Mouse (Mus musculus): ENCODE results near the gene Snrpa1. TPM values are rescaled to one million over a fixed set of nuclear protein-coding genes. Genes with fewer than 3 reads are reported as not detected.

Snrpa1 gene
- polyA plus RNA-seq (2012; rRNA removed) = 102 and 266 TPM in 2 replicates

DNA sequence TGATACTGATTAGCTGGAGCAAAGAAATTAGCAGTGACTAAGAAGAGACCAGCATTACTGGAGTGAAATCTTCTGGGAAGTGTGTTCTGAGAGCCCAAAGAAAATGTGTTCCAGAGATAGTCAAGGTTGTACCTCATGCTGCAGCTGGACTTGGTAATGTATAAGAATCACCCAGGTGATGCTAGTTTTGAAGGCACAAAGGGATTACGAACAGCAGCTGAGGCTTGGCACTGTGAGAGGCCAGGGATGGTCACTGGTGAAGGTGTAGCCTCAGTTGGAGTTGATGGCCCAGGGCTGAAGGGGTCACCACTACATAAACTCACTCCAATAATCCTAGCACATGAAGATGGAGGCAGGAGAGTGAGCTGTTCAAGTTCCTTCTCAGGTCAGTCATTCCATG, at the start of gene Snrpa1:
TSS of gene Snrpa1 (plus strand) at position 301 of the 400 bp plus-strand sequence.

DNA sequence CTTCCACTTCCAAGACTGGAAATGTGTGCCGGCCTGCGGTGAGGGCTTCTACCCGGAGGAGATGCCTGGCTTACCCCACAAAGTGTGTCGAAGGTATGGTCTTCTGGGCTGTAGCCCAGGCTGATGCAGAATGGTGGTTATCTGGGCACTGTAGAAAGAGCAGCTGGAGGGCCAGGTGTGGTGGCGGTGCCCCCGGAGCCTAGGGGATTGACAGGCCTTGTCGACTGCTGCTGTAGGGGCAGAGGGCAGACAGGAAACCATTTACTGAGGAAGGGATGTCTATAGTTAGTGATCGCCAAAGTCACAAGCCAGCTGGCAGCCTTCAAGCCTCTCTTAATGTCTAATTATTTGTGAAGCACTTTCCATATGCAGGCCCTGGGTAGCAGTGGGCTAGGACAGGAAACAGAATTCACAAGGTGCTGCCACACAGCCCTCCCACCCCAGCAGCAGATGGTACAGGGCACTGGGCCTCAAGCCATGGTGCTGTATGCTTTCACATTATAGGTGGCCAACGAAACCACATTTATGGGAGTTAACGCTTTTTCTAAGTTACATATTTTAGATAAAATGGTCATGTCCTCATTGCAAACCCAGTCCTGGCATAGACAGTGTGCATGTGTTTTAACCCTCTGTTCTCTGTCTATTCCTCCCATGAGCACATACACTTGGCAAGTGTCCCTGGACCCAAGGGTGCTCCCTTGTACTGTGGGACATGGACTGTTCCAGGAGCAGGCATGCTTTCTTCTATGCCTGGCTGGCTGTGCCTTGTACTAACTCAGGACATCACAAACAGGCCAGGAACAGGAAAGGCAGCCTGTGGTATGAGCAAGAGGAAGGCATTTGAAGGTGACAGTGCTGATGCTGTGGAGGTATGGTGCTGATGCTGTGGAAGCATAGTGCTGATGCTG, 15.0 kb upstream of the Snrpa1 start, which contains the start of gene Gm45213:
TSS of gene Gm45213 (plus strand) at position 51 of the 908 bp plus-strand sequence.

DNA sequence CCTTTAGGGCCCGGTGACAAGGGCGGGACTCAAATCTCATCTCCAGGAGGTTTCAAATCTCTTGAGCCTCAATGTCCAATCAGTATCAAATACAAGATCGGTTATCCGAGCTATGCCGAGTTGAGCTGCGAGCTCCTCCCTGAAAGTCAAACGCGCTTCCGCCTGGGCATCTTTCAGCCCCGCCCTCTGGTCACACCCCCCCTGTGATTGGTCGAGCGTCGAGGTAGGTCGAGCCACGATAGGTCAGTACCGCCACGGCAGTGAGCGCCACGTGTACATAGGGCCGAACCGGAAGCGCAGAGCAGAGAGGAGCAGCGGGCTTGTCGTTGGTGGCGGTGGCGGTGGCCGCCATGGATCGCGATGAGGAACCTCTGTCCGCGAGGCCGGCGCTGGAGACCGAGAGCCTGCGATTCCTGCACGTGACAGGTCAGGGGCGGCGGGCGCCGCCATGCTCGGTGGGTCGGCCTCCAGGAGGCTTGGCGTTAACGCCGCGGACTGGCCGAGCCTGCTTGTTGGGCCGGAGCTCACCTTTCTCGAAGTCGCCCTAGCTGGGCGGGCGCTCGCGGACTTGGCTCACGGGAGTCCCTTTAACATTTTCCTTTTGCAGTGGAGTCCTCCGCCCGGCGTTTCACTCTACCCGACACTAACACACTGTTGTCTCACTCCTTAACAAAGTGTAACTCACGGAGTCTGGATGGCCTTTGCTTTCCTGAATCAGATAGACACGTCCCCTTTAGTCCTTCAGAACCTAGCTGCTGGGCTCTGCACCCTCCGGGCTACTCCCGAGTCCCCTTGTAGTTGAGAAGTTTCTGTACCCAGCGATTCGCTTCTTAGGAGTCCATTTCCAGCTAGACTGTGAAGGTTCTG, 20.8 kb downstream of the Snrpa1 start, which contains the start of gene Selenos:
TSS of gene Selenos (plus strand) at position 286 of the 867 bp plus-strand sequence.

DNA sequence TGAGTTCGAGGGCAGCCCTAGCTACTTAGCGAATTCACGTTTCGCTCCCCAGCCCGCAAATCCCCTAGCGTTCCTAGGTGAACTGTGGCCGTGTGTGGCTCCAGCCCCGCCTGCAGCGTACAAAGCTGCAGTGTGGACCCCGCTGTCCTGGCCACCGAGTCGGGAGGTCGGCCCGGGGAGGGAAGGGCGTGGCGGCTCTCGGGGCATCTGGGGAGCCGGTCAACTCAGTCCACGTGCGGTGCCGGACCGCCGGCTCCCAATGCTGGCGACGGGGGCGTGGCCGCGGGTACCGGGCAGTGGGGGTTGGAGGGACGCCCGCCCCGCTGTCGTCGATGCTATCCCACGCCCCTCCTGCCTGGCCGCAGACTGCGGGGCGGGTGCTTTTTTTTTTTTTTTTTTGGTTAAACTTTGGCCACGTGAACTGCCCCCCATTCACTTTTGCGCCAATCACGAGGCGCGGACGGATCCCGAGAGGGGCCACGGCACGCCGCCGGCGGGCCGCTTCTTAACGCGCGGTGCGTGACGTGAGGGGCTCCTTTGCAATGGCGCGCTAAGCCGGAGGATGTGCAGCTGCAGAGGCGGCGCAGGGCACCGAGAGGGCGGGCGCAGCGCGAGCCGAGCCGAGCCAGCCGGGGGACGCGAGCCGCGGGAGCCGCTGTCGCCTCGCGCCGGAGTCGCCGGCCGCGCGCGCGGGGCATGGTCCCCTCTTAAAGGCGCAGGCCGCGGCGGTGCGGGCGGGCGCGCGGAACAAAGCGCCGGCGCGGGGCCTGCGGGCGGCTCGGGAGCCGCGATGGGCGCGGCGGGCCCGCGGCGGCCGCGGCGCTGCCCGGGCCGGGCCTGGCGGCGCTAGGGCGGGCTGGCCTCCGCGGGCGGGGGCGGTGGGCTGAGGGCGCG, 50.4 kb downstream of the Snrpa1 start, which contains the start of gene Chsy1:
TSS of gene Chsy1 (plus strand) at position 555 of the 894 bp plus-strand sequence.

Other genes with a start within 250 kb of the Snrpa1 start
- gene Pcsk6, start 197.3 kb upstream of the Snrpa1 start, polyA plus RNA-seq (2012; rRNA removed) = 3.4 and 6.0 TPM in 2 replicates
- not detected in 2 replicates for gene Gm45213, start 15.4 kb upstream of the Snrpa1 start, polyA plus RNA-seq (2012; rRNA removed)
- gene Selenos, start 20.6 kb downstream of the Snrpa1 start, polyA plus RNA-seq (2012; rRNA removed) = 59.4 and 62.6 TPM in 2 replicates
- gene Chsy1, start 50.5 kb downstream of the Snrpa1 start, polyA plus RNA-seq (2012; rRNA removed) = 21.1 and 32.0 TPM in 2 replicates

All from central nervous system, embryonic 11.5 days (tissue).